Mouse (Mus musculus) heart, embryonic 14.5 days (tissue): ENCODE data around the gene Mthfr. TPM values are rescaled to one million over a fixed set of nuclear protein-coding genes. Genes with fewer than 3 reads are reported as not detected.
A peak's percentile ranks its signal among the peaks of the same experiment; 100 is the strongest.

Experiments used
- ATAC-seq: fragments of 200-750 bp; cut with Nextera tagmentation; 2 replicates; pipeline ENCODE4 v1.8.0; 2017; ENCODE audit warnings: low read depth, moderate TSS enrichment; ENCODE audit not compliant: insufficient number of reproducible peaks, insufficient read depth, low FRiP score
- H3K27ac ChIP-seq, 2 experiments: fragments of 200-500 bp in 1 of 2; fragments of 300-500 bp in 1 of 2; sonication (generic) in 1 of 2; replicated peaks in 1 of 2; 2 replicates each; pipeline ENCODE4 v1.5.1; 2012 to 2014; ENCODE audit warnings: low read depth in 2 of 2, low read length in 2 of 2, control low read depth in 1 of 2, mild to moderate bottlenecking in 1 of 2, mixed read lengths in 1 of 2; ENCODE audit not compliant: control insufficient read depth in 1 of 2, insufficient read depth in 1 of 2
- H3K27me3 ChIP-seq: fragments of 300-500 bp; sonication (generic); 2 replicates; pipeline ENCODE4 v1.6.1; 2014; ENCODE audit warnings: mild to moderate bottlenecking, low read length, control low read depth; ENCODE audit not compliant: control insufficient read depth, insufficient read depth
- H3K36me3 ChIP-seq: fragments of 300-500 bp; sonication (generic); 2 replicates; pipeline ENCODE4 v1.6.1; 2014; ENCODE audit warnings: mild to moderate bottlenecking, control low read depth, low read length, mixed read lengths; ENCODE audit not compliant: control insufficient read depth, insufficient read depth
- H3K4me1 ChIP-seq, 2 experiments: fragments of 200-500 bp in 1 of 2; fragments of 300-500 bp in 1 of 2; sonication (generic) in 1 of 2; 2 replicates each; pipeline ENCODE4 v1.6.1; 2012 to 2014; ENCODE audit warnings: low read length in 2 of 2, control low read depth in 1 of 2, mixed read lengths in 1 of 2; ENCODE audit not compliant: control insufficient read depth in 2 of 2, insufficient read depth in 2 of 2
- H3K4me2 ChIP-seq: fragments of 300-500 bp; sonication (generic); 2 replicates; pipeline ENCODE4 v1.6.1; 2014; ENCODE audit warnings: mild to moderate bottlenecking, low read length
- H3K4me3 ChIP-seq, 2 experiments: fragments of 200-500 bp in 1 of 2; fragments of 300-500 bp in 1 of 2; sonication (generic) in 1 of 2; 2 replicates each; pipeline ENCODE4 v1.5.1; 2012 to 2014; ENCODE audit warnings: low read length in 2 of 2, mild to moderate bottlenecking in 2 of 2, control low read depth in 1 of 2, low read depth in 1 of 2, moderate library complexity in 1 of 2; ENCODE audit not compliant: control insufficient read depth in 1 of 2, insufficient read depth in 1 of 2
- H3K9ac ChIP-seq: fragments of 300-500 bp; sonication (generic); 2 replicates; pipeline ENCODE4 v1.6.1; 2014; ENCODE audit warnings: mild to moderate bottlenecking, low read length
- H3K9me3 ChIP-seq: fragments of 300-500 bp; sonication (generic); 2 replicates; pipeline ENCODE4 v1.6.1; 2016; ENCODE audit warnings: low read length, control low read depth; ENCODE audit not compliant: control insufficient read depth
- WGBS: fragments of 180-500 bp; shearing (Covaris S2); extraction: QIAGEN DNeasy Blood & Tissue Kit; methylation state at CpG from one replicate; pipeline ENCODE4 v1.1.7; 2014; 5-methylcytosine and 5-hydroxymethylcytosine counted together
- polyA plus RNA-seq: library from polyadenylated mRNA; unstranded; fragments of >200 nt; fragmentation: Nextera tagmentation; extraction: Ambion mirVana; gene quantifications from 2 replicates; pipeline ENCODE4 v1.2.1, GENCODE M21; 2014

Gene Mthfr
- polyA plus RNA-seq, 1 experiment from 2014 or later, result 9.7 TPM

- peak overlapping the region; percentile 66 to 87 for H3K4me3 ChIP-seq
- H3K27ac ChIP-seq, result peak overlapping the region; percentile 60 to 81
- H3K9ac ChIP-seq, result peak overlapping the region; percentile 94
- WGBS, result 2% methylated on average over 30 of the region's 30 CpGs
- peak; percentile 43 for ATAC-seq
- H3K9me3 ChIP-seq, result no peaks in the 10 kb centered on the region
- no peaks in the 10 kb centered on the region for H3K36me3 ChIP-seq
- no peaks in the 10 kb centered on the region for H3K27me3 ChIP-seq
- H3K4me2 ChIP-seq, result peak overlapping the region; percentile 84
- peaks cover 26 to 41% of the 10 kb centered on the region in 2 experiments for H3K4me1 ChIP-seq
Observed at GRCm38 (mm10) chr4:148087091-148087906, 48.4 kb downstream of the Mthfr start.

- Histone ChIP-seq H3K4me2 (peak within 1 kb of the TSS; percentile 84), H3K4me3 (peak within 1 kb of the TSS; percentile 66 to 87), H3K36me3 (no peaks in the 10 kb centered on the region), H3K9me3 (no peaks in the 10 kb centered on the region), H3K27me3 (no peaks in the 10 kb centered on the region), H3K9ac (peak within 1 kb of the TSS; percentile 94), H3K27ac (peak within 1 kb of the TSS; percentile 60 to 81), H3K4me1 (peaks cover 23 to 36% of the 10 kb centered on the region in 2 experiments)
- peak; percentile 84 for ATAC-seq
- 6% methylated on average over 33 of the region's 34 CpGs for WGBS
Observed at GRCm38 (mm10) chr4:148087907-148088527, 49.1 kb downstream of the Mthfr start, which contains the start of gene Agtrap. Gene Agtrap (minus strand): TSS chr4:148088031.

GRCm38 (mm10) chr4:148089166-148089565 is 50.3 kb downstream of the Mthfr start:
- no peak overlapping the region for H3K9ac ChIP-seq
- H3K27ac ChIP-seq, result no peak overlapping the region
- no peak overlapping the region for H3K4me3 ChIP-seq
- H3K4me1 ChIP-seq, result peaks cover 15 to 24% of the 10 kb centered on the region in 2 experiments
- H3K27me3 ChIP-seq, result no peaks in the 10 kb centered on the region
- no peaks in the 10 kb centered on the region for H3K9me3 ChIP-seq
- no peak overlapping the region for H3K4me2 ChIP-seq
- WGBS, result 61% methylated on average over 4 of the region's 4 CpGs
- no peaks in the 10 kb centered on the region for H3K36me3 ChIP-seq
- no peak for ATAC-seq

- no peak overlapping the region for H3K27ac ChIP-seq
Observed at GRCm38 (mm10) chr4:148091181-148091580, 52.3 kb downstream of the Mthfr start.

GRCm38 (mm10) chr4:148092551-148093271 is 53.8 kb downstream of the Mthfr start:
- H3K4me2 ChIP-seq, result no peak overlapping the region
- H3K9ac ChIP-seq, result no peak overlapping the region
- no peak overlapping the region for H3K4me3 ChIP-seq
- no peaks in the 10 kb centered on the region for H3K36me3 ChIP-seq
- 79% methylated on average over 11 of the region's 11 CpGs for WGBS
- H3K4me1 ChIP-seq, result peaks cover 0 to 4% of the 10 kb centered on the region in 2 experiments; a peak in 2 of 4 replicates
- no peak overlapping the region for H3K27ac ChIP-seq
- H3K27me3 ChIP-seq, result no peaks in the 10 kb centered on the region
- no peaks in the 10 kb centered on the region for H3K9me3 ChIP-seq
- ATAC-seq, result no peak

More at GRCm38 (mm10) chr4:148091181-148091580, 52.3 kb downstream of the Mthfr start:
- H3K4me3 ChIP-seq, result no peak overlapping the region
- no peaks in the 10 kb centered on the region for H3K9me3 ChIP-seq
- 88% methylated on average over 1 of the region's 1 CpGs for WGBS
- H3K36me3 ChIP-seq, result no peaks in the 10 kb centered on the region
- ATAC-seq, result no peak
- H3K9ac ChIP-seq, result no peak overlapping the region
- H3K27me3 ChIP-seq, result no peaks in the 10 kb centered on the region
- peaks cover 8 to 13% of the 10 kb centered on the region in 2 experiments for H3K4me1 ChIP-seq
- no peak overlapping the region for H3K4me2 ChIP-seq

- H3K4me3 ChIP-seq, result no peak overlapping the region
- H3K27me3 ChIP-seq, result no peaks in the 10 kb centered on the region
- WGBS, result 83% methylated on average over 5 of the region's 5 CpGs
- H3K27ac ChIP-seq, result no peak overlapping the region
- no peak for ATAC-seq
- H3K9ac ChIP-seq, result no peak overlapping the region
- no peak overlapping the region for H3K4me2 ChIP-seq
- no peaks in the 10 kb centered on the region for H3K9me3 ChIP-seq
- no peaks in the 10 kb centered on the region for H3K4me1 ChIP-seq
- H3K36me3 ChIP-seq, result no peaks in the 10 kb centered on the region
Observed at GRCm38 (mm10) chr4:148094161-148094560, 55.3 kb downstream of the Mthfr start.

GRCm38 (mm10) chr4:148095081-148095480 is 56.2 kb downstream of the Mthfr start:
- H3K27me3 ChIP-seq, result no peaks in the 10 kb centered on the region
- H3K9me3 ChIP-seq, result no peaks in the 10 kb centered on the region
- no peak overlapping the region for H3K27ac ChIP-seq
- no peaks in the 10 kb centered on the region for H3K4me1 ChIP-seq
- 78% methylated on average over 4 of the region's 4 CpGs for WGBS
- H3K4me2 ChIP-seq, result no peak overlapping the region
- no peak overlapping the region for H3K9ac ChIP-seq
- ATAC-seq, result no peak
- no peaks in the 10 kb centered on the region for H3K36me3 ChIP-seq
- H3K4me3 ChIP-seq, result no peak overlapping the region
